Mouse (Mus musculus) cerebral cortex, adult 2 months (tissue): Measurements from ENCODE around the gene Gsap.

Experiments used
- WGBS: fragments of 180-500 bp; shearing (Covaris S2); methylation state at CpG from one replicate; pipeline ENCODE4 v1.1.7; 2018; 5-methylcytosine and 5-hydroxymethylcytosine counted together

The Gsap gene

GRCm38 (mm10) chr5:21185764-21186685, at the start of gene Gsap:
Gene Gsap, plus strand, starts transcription at chr5:21186255.
- WGBS: 7% methylated on average over 43 of the region's 43 CpGs

GRCm38 (mm10) chr5:21136575-21136974, 49.5 kb upstream of the Gsap start:
- 67% methylated on average over 5 of the region's 5 CpGs for WGBS

- 16% methylated on average over 9 of the region's 9 CpGs for WGBS
Measured at GRCm38 (mm10) chr5:21139505-21139904, 46.5 kb upstream of the Gsap start.

GRCm38 (mm10) chr5:21141133-21141551, 44.9 kb upstream of the Gsap start:
- 79% methylated on average over 7 of the region's 7 CpGs for WGBS

- WGBS: 70% methylated on average over 5 of the region's 5 CpGs
Measured at GRCm38 (mm10) chr5:21141626-21142025, 44.4 kb upstream of the Gsap start.

- WGBS: 88% methylated on average over 7 of the region's 7 CpGs
Measured at GRCm38 (mm10) chr5:21143032-21143431, 43.0 kb upstream of the Gsap start.

GRCm38 (mm10) chr5:21144506-21145169, 41.4 kb upstream of the Gsap start:
- WGBS: 65% methylated on average over 8 of the region's 8 CpGs

- 72% methylated on average over 3 of the region's 3 CpGs for WGBS
Measured at GRCm38 (mm10) chr5:21148358-21148757, 37.7 kb upstream of the Gsap start.

- WGBS: 83% methylated on average over 1 of the region's 1 CpGs
Measured at GRCm38 (mm10) chr5:21153672-21154071, 32.4 kb upstream of the Gsap start.

GRCm38 (mm10) chr5:21156770-21157169, 29.3 kb upstream of the Gsap start:
- 81% methylated on average over 3 of the region's 3 CpGs for WGBS

GRCm38 (mm10) chr5:21159536-21159935, 26.5 kb upstream of the Gsap start:
- WGBS: 86% methylated on average over 3 of the region's 3 CpGs

GRCm38 (mm10) chr5:21160781-21161180, 25.3 kb upstream of the Gsap start:
- WGBS: 84% methylated on average over 1 of the region's 1 CpGs

- 91% methylated on average over 3 of the region's 3 CpGs for WGBS
Measured at GRCm38 (mm10) chr5:21163421-21163820, 22.6 kb upstream of the Gsap start.

GRCm38 (mm10) chr5:21168689-21169345, 17.2 kb upstream of the Gsap start:
- 25% methylated on average over 8 of the region's 8 CpGs for WGBS

GRCm38 (mm10) chr5:21169346-21169745, 16.7 kb upstream of the Gsap start:
- 85% methylated on average over 3 of the region's 3 CpGs for WGBS

- WGBS: 92% methylated on average over 1 of the region's 1 CpGs
Measured at GRCm38 (mm10) chr5:21169877-21170276, 16.2 kb upstream of the Gsap start.

GRCm38 (mm10) chr5:21170440-21170839, 15.6 kb upstream of the Gsap start:
- WGBS: 88% methylated on average over 4 of the region's 4 CpGs

- 53% methylated on average over 5 of the region's 5 CpGs for WGBS
Measured at GRCm38 (mm10) chr5:21170898-21171297, 15.2 kb upstream of the Gsap start.

GRCm38 (mm10) chr5:21171336-21171735, 14.7 kb upstream of the Gsap start:
- 37% methylated on average over 6 of the region's 6 CpGs for WGBS

GRCm38 (mm10) chr5:21172316-21172715, 13.7 kb upstream of the Gsap start:
- WGBS: 70% methylated on average over 3 of the region's 3 CpGs

- 33% methylated on average over 9 of the region's 9 CpGs for WGBS
Measured at GRCm38 (mm10) chr5:21175132-21176112, 10.6 kb upstream of the Gsap start.
